Mouse (Mus musculus): Measurements from ENCODE around the gene Tbc1d17. TPM values are rescaled to one million over a fixed set of nuclear protein-coding genes. Genes with fewer than 3 reads are reported as not detected.

Tbc1d17 gene
- polyA plus RNA-seq, 1 experiment from 2014 or later: 123 TPM

DNA sequence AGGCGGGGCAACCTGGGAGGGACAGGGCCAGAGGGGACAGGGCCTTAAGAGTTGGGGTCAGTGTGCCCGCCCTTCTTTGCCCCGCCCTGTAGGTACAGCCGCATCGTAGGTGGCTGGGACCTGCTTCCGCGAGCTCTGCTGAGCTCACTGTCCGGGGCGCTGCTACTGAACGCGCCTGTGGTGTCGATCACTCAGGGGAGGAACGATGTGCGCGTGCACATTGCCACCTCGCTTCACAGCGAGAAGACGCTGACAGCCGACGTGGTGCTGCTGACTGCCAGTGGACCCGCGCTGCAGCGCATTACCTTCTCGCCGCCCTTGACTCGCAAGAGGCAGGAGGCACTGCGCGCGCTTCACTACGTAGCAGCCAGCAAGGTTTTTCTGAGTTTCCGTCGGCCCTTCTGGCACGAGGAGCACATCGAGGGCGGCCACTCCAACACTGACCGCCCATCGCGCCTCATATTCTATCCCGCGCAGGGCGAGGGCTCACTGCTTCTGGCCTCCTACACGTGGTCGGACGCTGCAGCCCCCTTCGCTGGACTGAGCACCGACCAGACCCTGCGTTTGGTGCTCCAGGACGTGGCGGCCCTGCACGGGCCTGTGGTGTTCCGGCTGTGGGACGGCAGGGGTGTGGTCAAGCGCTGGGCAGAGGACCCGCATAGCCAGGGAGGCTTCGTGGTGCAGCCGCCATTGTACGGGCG lies 9.2 kb downstream of the Tbc1d17 start:
- Histone ChIP-seq H3K27ac (ENCODE audit: low read length) (no peak overlapping the region), H3K27me3 (ENCODE audit: control insufficient read depth, insufficient read depth, low read depth, low read length) (peaks cover 8% of the 10 kb centered on the region), H3K36me3 (ENCODE audit: control insufficient read depth, insufficient read depth, low read length) (peaks cover 32% of the 10 kb centered on the region), H3K4me2 (ENCODE audit: low read length) (peak overlapping the region; percentile 64), H3K9me3 (replicated peaks; ENCODE audit: control insufficient read depth, low read length, poor library complexity, severe bottlenecking) (no peaks in the 10 kb centered on the region), H3K4me3 (ENCODE audit: low read depth, low read length) (peak overlapping the region; percentile 25), H3K4me1 (ENCODE audit: control insufficient read depth, insufficient read depth, low read length) (peaks cover 12% of the 10 kb centered on the region), H3K9ac (ENCODE audit: low read depth, low read length) (peak overlapping the region; percentile 58)
- peak; percentile 56 for ATAC-seq
- WGBS: 3% methylated on average over 58 of the region's 58 CpGs

DNA sequence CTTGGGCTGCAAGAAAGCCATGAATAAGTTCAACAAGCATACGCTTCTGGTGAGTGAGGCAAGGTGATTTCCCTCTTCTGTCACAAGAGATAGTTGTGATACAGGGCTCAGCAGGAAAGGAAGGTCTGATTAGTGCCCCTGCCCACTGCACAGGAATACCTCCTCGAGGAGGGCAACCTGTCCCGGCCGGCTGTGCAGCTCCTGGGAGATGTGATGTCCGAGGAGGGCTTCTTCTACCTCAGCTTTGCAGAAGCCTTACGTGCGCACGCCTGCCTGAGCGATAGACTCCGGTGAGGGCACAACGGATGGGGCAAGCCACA lies 9.7 kb downstream of the Tbc1d17 start:
- no peak overlapping the region for H3K27ac ChIP-seq (ENCODE audit: low read length)
- WGBS: 29% methylated on average over 11 of the region's 11 CpGs
- H3K9me3 ChIP-seq (replicated peaks; ENCODE audit: control insufficient read depth, low read length, poor library complexity, severe bottlenecking): no peaks in the 10 kb centered on the region
- H3K4me1 ChIP-seq (ENCODE audit: control insufficient read depth, insufficient read depth, low read length): peaks cover 12% of the 10 kb centered on the region
- peak overlapping the region; percentile 58 for H3K9ac ChIP-seq (ENCODE audit: low read depth, low read length)
- H3K36me3 ChIP-seq (ENCODE audit: control insufficient read depth, insufficient read depth, low read length): peaks cover 27% of the 10 kb centered on the region
- peak overlapping the region; percentile 64 for H3K4me2 ChIP-seq (ENCODE audit: low read length)
- ATAC-seq: no peak; the same call in 1 of the 2 replicates
- peak overlapping the region; percentile 25 for H3K4me3 ChIP-seq (ENCODE audit: low read depth, low read length)
- H3K27me3 ChIP-seq (ENCODE audit: control insufficient read depth, insufficient read depth, low read depth, low read length): peaks cover 8% of the 10 kb centered on the region

DNA sequence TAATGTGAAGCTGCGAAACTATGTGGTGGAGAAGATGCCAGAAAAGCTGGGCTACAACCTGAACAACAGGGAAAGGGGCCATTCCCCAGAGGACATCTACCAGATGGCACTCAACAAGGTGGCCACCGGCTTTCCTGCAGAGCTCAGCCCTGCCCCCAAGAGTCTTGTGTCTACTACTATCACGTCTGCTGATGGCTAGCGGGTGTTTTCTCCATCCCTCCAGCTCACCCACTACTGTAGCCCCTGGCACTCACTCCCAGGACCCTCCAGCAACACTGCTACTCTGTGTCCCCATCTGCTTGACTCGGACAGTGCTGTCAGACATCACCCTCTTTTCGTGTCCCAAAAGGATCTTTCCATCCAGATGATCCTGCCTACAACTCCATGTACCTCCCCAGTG lies 10.8 kb downstream of the Tbc1d17 start:
- Histone ChIP-seq H3K9ac (ENCODE audit: low read depth, low read length) (no peak overlapping the region), H3K4me3 (ENCODE audit: low read depth, low read length) (no peak overlapping the region), H3K4me1 (ENCODE audit: control insufficient read depth, insufficient read depth, low read length) (peaks cover 12% of the 10 kb centered on the region), H3K27me3 (ENCODE audit: control insufficient read depth, insufficient read depth, low read depth, low read length) (peaks cover 8% of the 10 kb centered on the region), H3K36me3 (ENCODE audit: control insufficient read depth, insufficient read depth, low read length) (peaks cover 18% of the 10 kb centered on the region), H3K4me2 (ENCODE audit: low read length) (no peak overlapping the region), H3K27ac (ENCODE audit: low read length) (no peak overlapping the region), H3K9me3 (replicated peaks; ENCODE audit: control insufficient read depth, low read length, poor library complexity, severe bottlenecking) (no peaks in the 10 kb centered on the region)
- no peak for ATAC-seq
- WGBS: 81% methylated on average over 6 of the region's 6 CpGs

DNA sequence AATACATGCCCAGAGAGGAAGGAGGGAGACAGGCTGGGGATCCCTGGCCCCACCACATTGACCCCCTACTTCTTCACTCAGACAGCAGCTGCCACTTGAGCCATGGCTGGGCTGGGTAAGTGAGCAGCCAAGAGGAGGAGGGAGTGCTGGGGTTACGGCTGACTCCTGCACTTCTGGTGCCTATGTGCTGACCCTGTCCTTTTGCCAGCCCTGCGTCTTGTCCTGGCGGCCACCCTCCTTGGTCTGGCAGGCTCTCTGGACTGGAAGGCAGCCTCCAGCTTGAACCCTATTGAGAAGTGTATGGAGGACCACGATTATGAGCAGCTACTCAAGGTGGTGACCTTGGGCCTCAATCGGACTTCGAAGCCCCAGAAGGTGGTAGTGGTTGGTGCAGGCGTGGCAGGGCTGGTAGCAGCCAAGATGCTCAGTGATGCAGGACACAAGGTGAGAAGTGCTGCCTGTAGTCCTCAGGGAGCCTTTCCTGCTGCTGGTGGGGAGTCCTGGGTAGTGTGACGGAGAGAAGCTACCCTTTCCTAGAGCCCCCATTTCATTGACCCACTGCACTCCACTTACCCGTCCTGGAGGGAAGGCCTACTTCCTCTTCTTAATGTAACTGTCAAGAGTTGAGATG lies 12.3 kb downstream of the Tbc1d17 start:
- H3K36me3 ChIP-seq (ENCODE audit: control insufficient read depth, insufficient read depth, low read length): peaks cover 13% of the 10 kb centered on the region; the same call in 1 of the 2 replicates
- H3K27me3 ChIP-seq (ENCODE audit: control insufficient read depth, insufficient read depth, low read depth, low read length): peaks cover 8% of the 10 kb centered on the region
- no peak overlapping the region for H3K9ac ChIP-seq (ENCODE audit: low read depth, low read length)
- no peak overlapping the region for H3K4me3 ChIP-seq (ENCODE audit: low read depth, low read length)
- ATAC-seq: no peak
- no peak overlapping the region for H3K27ac ChIP-seq (ENCODE audit: low read length)
- WGBS: 91% methylated on average over 9 of the region's 9 CpGs
- no peaks in the 10 kb centered on the region for H3K9me3 ChIP-seq (replicated peaks; ENCODE audit: control insufficient read depth, low read length, poor library complexity, severe bottlenecking)
- peaks cover 12% of the 10 kb centered on the region for H3K4me1 ChIP-seq (ENCODE audit: control insufficient read depth, insufficient read depth, low read length)
- no peak overlapping the region for H3K4me2 ChIP-seq (ENCODE audit: low read length)

DNA sequence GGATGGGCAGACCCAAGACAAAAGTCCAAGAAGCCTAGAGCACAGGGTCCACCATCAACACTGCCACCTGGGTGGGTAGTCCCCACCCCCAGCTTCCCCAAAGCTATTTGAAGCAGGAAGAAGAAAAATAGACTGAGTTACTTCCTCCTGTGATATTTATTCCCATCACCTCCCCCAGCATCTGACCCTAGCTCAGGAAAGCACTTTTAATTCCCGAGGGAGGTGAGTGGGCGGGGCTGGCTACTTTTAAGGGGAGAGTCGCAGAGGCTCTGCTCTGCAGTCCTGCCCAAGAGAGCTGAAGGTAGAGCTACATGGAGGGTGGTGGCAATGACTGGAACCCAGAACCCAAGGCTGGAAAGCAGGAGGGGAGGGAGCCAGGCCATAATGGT lies 12.9 kb downstream of the Tbc1d17 start:
- 54% methylated on average over 3 of the region's 3 CpGs for WGBS
- H3K27ac ChIP-seq (ENCODE audit: low read length): no peak overlapping the region
- H3K9ac ChIP-seq (ENCODE audit: low read depth, low read length): no peak overlapping the region
- no peak overlapping the region for H3K4me2 ChIP-seq (ENCODE audit: low read length)
- peaks cover 12% of the 10 kb centered on the region for H3K36me3 ChIP-seq (ENCODE audit: control insufficient read depth, insufficient read depth, low read length)
- ATAC-seq: no peak
- peaks cover 8% of the 10 kb centered on the region for H3K27me3 ChIP-seq (ENCODE audit: control insufficient read depth, insufficient read depth, low read depth, low read length)
- peaks cover 12% of the 10 kb centered on the region for H3K4me1 ChIP-seq (ENCODE audit: control insufficient read depth, insufficient read depth, low read length)
- no peak overlapping the region for H3K4me3 ChIP-seq (ENCODE audit: low read depth, low read length)
- no peaks in the 10 kb centered on the region for H3K9me3 ChIP-seq (replicated peaks; ENCODE audit: control insufficient read depth, low read length, poor library complexity, severe bottlenecking)

DNA sequence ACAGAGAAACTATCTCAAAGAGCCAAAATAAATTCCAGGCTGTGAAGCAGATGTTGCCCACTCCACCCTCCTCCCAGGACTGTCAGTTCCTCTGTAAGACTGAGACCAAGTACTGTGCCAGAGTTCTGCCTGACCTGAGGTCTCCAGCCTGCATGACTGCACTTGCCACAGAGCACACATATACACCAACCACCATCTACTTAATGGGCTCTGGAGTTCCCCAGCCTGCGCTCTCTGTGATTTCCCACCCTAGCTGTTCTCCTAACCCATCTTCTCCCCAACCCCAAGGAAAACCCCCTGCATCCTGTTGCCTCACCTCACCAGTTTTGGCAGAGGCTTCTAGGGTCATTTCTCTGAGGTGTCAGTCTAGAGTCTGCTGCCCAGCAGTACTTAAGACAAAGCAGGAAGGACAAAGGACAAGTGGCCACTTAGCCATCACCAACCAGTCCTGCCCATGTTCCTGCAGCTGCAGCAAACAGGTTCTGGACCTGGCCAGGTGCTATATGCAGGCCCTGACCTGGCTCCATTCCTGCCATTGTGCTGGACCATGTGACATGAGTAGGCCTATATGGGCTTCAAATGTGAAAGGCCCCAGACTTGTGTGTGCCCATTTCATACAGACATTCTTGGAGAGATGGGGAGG lies 13.4 kb downstream of the Tbc1d17 start:
- Histone ChIP-seq H3K9me3 (replicated peaks; ENCODE audit: control insufficient read depth, low read length, poor library complexity, severe bottlenecking) (no peaks in the 10 kb centered on the region), H3K4me1 (ENCODE audit: control insufficient read depth, insufficient read depth, low read length) (peaks cover 12% of the 10 kb centered on the region)
- WGBS: 100% methylated on average over 1 of the region's 1 CpGs

DNA sequence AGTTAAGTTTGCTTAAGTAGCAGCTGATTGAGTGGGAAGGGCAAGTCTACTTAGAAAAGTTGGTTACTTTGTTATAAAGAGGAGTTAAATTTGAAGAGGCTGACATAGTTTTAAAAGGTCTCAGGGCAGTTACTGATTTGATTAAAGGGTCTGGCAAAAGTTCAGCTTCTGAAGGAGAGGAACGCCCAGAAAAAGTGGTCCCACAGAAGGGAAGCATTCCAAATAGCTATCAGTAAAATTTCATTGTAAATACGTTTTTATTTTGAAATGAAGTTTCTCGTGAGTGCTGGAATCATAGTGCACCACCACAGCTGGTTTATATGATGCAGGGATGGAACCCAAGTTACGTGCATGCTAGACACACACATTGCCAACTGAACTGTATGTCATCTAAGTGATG lies 16.1 kb downstream of the Tbc1d17 start:
- WGBS: 87% methylated on average over 4 of the region's 4 CpGs
- Histone ChIP-seq H3K4me3 (ENCODE audit: low read depth, low read length) (no peak overlapping the region), H3K9ac (ENCODE audit: low read depth, low read length) (no peak overlapping the region), H3K27ac (ENCODE audit: low read length) (no peak overlapping the region), H3K36me3 (ENCODE audit: control insufficient read depth, insufficient read depth, low read length) (peaks cover 28% of the 10 kb centered on the region), H3K27me3 (ENCODE audit: control insufficient read depth, insufficient read depth, low read depth, low read length) (no peaks in the 10 kb centered on the region), H3K4me2 (ENCODE audit: low read length) (no peak overlapping the region), H3K9me3 (replicated peaks; ENCODE audit: control insufficient read depth, low read length, poor library complexity, severe bottlenecking) (no peaks in the 10 kb centered on the region), H3K4me1 (ENCODE audit: control insufficient read depth, insufficient read depth, low read length) (no peaks in the 10 kb centered on the region)
- ATAC-seq: no peak

More for the DNA sequence above, 13.4 kb downstream of the Tbc1d17 start:
- ATAC-seq: no peak
- no peak overlapping the region for H3K4me2 ChIP-seq (ENCODE audit: low read length)
- peaks cover 12% of the 10 kb centered on the region for H3K36me3 ChIP-seq (ENCODE audit: control insufficient read depth, insufficient read depth, low read length)
- no peak overlapping the region for H3K4me3 ChIP-seq (ENCODE audit: low read depth, low read length)
- H3K9ac ChIP-seq (ENCODE audit: low read depth, low read length): no peak overlapping the region
- no peak overlapping the region for H3K27ac ChIP-seq (ENCODE audit: low read length)
- H3K27me3 ChIP-seq (ENCODE audit: control insufficient read depth, insufficient read depth, low read depth, low read length): peaks cover 3% of the 10 kb centered on the region

DNA sequence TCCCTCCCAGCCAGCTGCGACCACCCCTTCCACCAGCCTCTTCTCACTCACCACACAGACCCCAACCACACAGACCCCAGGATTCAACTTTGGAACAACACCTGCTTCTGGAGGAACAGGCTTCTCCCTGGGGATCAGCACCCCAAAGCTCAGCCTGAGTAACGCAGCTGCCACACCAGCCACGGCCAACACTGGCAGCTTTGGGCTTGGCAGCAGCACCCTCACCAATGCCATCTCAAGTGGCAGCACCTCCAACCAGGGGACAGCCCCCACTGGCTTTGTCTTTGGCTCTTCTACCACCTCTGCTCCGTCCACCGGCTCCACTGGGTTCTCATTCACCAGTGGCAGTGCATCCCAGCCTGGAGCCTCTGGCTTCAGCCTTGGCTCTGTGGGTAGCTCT lies 20.2 kb downstream of the Tbc1d17 start:
- 93% methylated on average over 5 of the region's 5 CpGs for WGBS
- H3K36me3 ChIP-seq (ENCODE audit: control insufficient read depth, insufficient read depth, low read length): peaks cover 28% of the 10 kb centered on the region

DNA sequence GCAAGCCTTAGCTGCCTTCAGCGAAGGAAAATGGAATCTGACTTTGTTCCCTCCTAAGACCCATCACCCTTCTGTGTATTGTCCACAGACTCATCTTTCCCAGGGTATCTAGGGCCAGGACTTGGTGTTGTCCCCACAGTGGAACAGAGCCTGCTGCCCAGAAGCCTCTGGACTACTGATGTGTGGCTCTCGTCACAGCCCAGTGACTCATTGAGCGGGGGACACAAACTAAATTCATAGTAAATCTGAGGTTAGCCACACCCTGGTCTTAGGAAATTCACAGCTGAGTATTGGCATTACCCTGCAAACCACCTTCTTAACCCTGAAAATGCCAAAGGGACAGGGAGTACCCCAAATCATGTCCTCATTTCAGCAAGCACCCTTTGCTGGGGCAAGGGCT lies 22.1 kb downstream of the Tbc1d17 start:
- WGBS: 88% methylated on average over 3 of the region's 3 CpGs
- peaks cover 24% of the 10 kb centered on the region for H3K36me3 ChIP-seq (ENCODE audit: control insufficient read depth, insufficient read depth, low read length)
- H3K27me3 ChIP-seq (ENCODE audit: control insufficient read depth, insufficient read depth, low read depth, low read length): no peaks in the 10 kb centered on the region
- no peak overlapping the region for H3K9ac ChIP-seq (ENCODE audit: low read depth, low read length)
- no peak overlapping the region for H3K4me3 ChIP-seq (ENCODE audit: low read depth, low read length)
- H3K4me1 ChIP-seq (ENCODE audit: control insufficient read depth, insufficient read depth, low read length): 0 out of 2 replicates have a peak, but pooled peaks cover 2% of the 10 kb centered on the region
- H3K4me2 ChIP-seq (ENCODE audit: low read length): no peak overlapping the region
- H3K9me3 ChIP-seq (replicated peaks; ENCODE audit: control insufficient read depth, low read length, poor library complexity, severe bottlenecking): no peaks in the 10 kb centered on the region
- ATAC-seq: no peak
- H3K27ac ChIP-seq (ENCODE audit: low read length): no peak overlapping the region

More for the DNA sequence above, 20.2 kb downstream of the Tbc1d17 start:
- Histone ChIP-seq H3K9ac (ENCODE audit: low read depth, low read length) (no peak overlapping the region), H3K27me3 (ENCODE audit: control insufficient read depth, insufficient read depth, low read depth, low read length) (no peaks in the 10 kb centered on the region), H3K4me3 (ENCODE audit: low read depth, low read length) (no peak overlapping the region), H3K4me2 (ENCODE audit: low read length) (no peak overlapping the region), H3K9me3 (replicated peaks; ENCODE audit: control insufficient read depth, low read length, poor library complexity, severe bottlenecking) (no peaks in the 10 kb centered on the region), H3K4me1 (ENCODE audit: control insufficient read depth, insufficient read depth, low read length) (0 out of 2 replicates have a peak, but pooled peaks cover 2% of the 10 kb centered on the region), H3K27ac (ENCODE audit: low read length) (no peak overlapping the region)
- ATAC-seq: no peak
